Mouse (Mus musculus): ENCODE data around the gene Cbx2.

DNA sequence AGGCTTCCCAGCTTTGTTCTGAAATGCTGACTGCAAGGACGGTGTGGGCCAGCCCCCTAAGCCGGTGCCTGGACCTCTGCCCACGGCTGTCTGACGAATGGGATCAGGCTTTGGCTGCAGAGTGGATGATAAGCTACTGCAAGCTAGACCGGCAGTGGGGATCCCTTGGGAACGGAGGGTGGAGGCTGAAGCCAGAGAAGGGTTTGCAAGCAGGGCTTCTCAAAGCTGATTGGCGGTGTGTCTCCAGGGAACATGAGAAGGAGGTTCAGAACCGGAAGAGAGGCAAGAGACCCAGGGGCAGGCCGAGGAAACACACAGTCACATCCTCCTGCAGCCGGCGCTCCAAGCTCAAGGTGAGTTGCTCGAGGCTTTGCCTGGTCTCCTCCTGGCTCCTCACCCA lies 3.4 kb downstream of the Cbx2 start:
- TF ChIP-seq CTCF (IDR thresholded peaks at IDR 0.05; ENCODE audit: control insufficient read depth, insufficient read depth, insufficient read length), result no peak
- no peak for TF ChIP-seq CEBPB (IDR thresholded peaks at IDR 0.05; ENCODE audit: low read depth)
- TF ChIP-seq MYOD1 (IDR thresholded peaks at IDR 0.05; ENCODE audit: control insufficient read depth, insufficient read length, low read depth), result no peak
- TF ChIP-seq MYOG (IDR thresholded peaks at IDR 0.05; ENCODE audit: control insufficient read depth, extremely low read depth, insufficient read length), result no peak
- no peak for TF ChIP-seq USF1 (IDR thresholded peaks at IDR 0.05; ENCODE audit: low read depth)
